Mouse (Mus musculus) C2C12 (cell line): ENCODE measurements around the gene Znrd1. TPM values are rescaled to one million over a fixed set of nuclear protein-coding genes. Genes with fewer than 3 reads are reported as not detected.

Source experiments
- H3K27me3 ChIP-seq: one replicate; pipeline ENCODE4 v1.6.1; 2011; ENCODE audit not compliant: control insufficient read depth, insufficient read depth, insufficient read length
- H3K36me3 ChIP-seq: one replicate; pipeline ENCODE4 v1.6.1; 2011; ENCODE audit not compliant: control insufficient read depth, insufficient read depth
- H3K4me3 ChIP-seq: one replicate; pipeline ENCODE4 v1.5.1; 2011; ENCODE audit warnings: mild to moderate bottlenecking, control low read depth; ENCODE audit not compliant: poor library complexity, insufficient read depth, severe bottlenecking
- H3K79me2 ChIP-seq: one replicate; pipeline ENCODE4 v1.6.1; 2011; ENCODE audit not compliant: control insufficient read depth, insufficient read depth
- H3K79me3 ChIP-seq: one replicate; pipeline ENCODE4 v1.6.1; 2011; ENCODE audit warnings: low read depth, control low read depth
- H3ac ChIP-seq: one replicate; pipeline ENCODE3; 2011; ENCODE audit warnings: low read depth; ENCODE audit not compliant: control insufficient read depth, insufficient read length
- CEBPB ChIP-seq: IDR thresholded peaks from one replicate; pipeline ENCODE4 v1.6.1; 2011; ENCODE audit warnings: low read depth, mild to moderate bottlenecking, control low read depth, moderate library complexity
- CTCF ChIP-seq: IDR thresholded peaks from one replicate; pipeline ENCODE4 v1.5.1; 2011; ENCODE audit not compliant: control insufficient read depth, insufficient read depth, insufficient read length
- FOSL1 ChIP-seq: IDR thresholded peaks from one replicate; pipeline ENCODE4 v1.8.0; 2011; ENCODE audit warnings: mild to moderate bottlenecking, low read length; ENCODE audit not compliant: poor library complexity, insufficient read depth, severe bottlenecking
- MAX ChIP-seq: IDR thresholded peaks from one replicate; pipeline ENCODE4 v1.6.1; 2011; ENCODE audit warnings: mild to moderate bottlenecking, control low read depth
- MYOD1 ChIP-seq: IDR thresholded peaks from one replicate; pipeline ENCODE4 v1.6.1; 2011; ENCODE audit warnings: low read depth; ENCODE audit not compliant: control insufficient read depth, insufficient read length
- MYOG ChIP-seq: IDR thresholded peaks from one replicate; pipeline ENCODE4 v1.6.1; 2011; ENCODE audit not compliant: control insufficient read depth, insufficient read length; ENCODE audit errors: extremely low read depth
- USF1 ChIP-seq: IDR thresholded peaks from one replicate; pipeline ENCODE4 v1.6.1; 2011; ENCODE audit warnings: low read depth, mild to moderate bottlenecking, control low read depth, moderate library complexity
- polyA plus RNA-seq: library from polyadenylated mRNA; unstranded; fragments of >200 nt; fragmentation: generic; extraction: Trizol; gene quantifications from one replicate; pipeline ENCODE4 v1.2.1, GENCODE M21; 2012; ENCODE audit warnings: missing spikeins

Gene Znrd1
- polyA plus RNA-seq, 1 experiment: 93.2 TPM

GRCm38 (mm10) chr17:36947051-36947819 lies 11.1 kb downstream of the Znrd1 start:
- TF ChIP-seq MYOG (no peak), CEBPB (no peak), MAX (no peak)
- Histone ChIP-seq H3K79me2 (peaks cover 22% of the 10 kb centered on the region), H3K36me3 (peaks cover 17% of the 10 kb centered on the region), H3K27me3 (no peaks in the 10 kb centered on the region), H3ac (no peak overlapping the region), H3K79me3 (peaks cover 18% of the 10 kb centered on the region), H3K4me3 (no peak overlapping the region)

DNA sequence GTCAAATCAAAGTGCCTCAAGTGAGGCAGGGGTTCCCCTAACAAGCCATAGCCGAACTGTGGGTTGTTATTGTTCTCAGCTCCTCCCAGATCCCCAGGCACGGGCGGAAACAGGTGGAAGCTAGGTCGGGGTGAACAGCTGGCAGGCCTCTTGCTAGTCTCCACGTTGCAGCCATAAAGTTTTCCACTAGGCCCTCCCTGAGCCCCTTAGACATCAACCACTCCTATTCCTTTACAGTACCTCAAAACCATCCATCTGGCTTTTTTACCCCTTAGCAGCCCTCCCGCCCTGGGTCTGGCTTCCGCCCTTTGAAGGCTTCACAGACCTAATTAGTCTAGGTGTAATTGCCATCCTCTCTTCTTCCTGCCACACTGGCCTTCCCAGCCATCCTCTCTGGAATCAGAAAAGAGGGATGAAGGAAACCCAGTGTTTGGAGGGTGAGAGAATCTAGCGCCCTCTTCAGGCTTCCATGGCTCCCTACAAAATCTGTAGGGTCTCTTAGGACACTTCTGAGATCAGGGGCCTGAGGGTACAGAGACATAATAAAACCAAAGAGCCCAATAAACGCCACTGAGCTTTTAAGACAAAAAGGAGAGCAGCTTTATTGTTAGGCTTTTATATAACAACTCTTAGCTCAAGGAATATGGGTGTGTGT lies 14.1 kb downstream of the Znrd1 start:
- Histone ChIP-seq H3K79me3 (no peaks in the 10 kb centered on the region), H3ac (no peak overlapping the region), H3K4me3 (no peak overlapping the region), H3K27me3 (no peaks in the 10 kb centered on the region), H3K36me3 (peaks cover 12% of the 10 kb centered on the region), H3K79me2 (peaks cover under 1% of the 10 kb centered on the region)
- TF ChIP-seq CTCF (no peak), MYOG (no peak), MAX (no peak), USF1 (no peak)

DNA sequence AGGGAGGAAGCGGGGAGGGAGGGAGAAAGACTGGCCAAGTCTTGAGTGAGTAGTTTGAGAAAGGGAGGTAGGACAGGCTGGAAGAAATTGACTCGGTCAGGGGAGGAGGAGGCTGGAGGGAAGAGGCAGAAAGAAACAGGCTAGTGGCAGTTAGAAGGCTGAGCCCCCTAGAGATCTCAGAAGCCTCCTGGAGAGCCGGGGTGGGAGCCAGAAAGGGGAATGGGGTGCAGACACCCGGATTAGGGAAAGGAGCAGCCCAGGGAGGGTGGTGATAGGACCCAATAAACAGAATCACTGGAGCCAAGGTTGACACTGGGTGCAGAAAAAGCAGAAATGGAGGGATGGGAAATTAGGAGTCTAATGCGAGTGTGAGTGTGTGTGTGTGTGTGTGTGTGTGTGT lies 14.7 kb downstream of the Znrd1 start:
- Histone ChIP-seq H3K27me3 (no peaks in the 10 kb centered on the region), H3K36me3 (peaks cover 7% of the 10 kb centered on the region), H3K4me3 (no peak overlapping the region), H3ac (no peak overlapping the region), H3K79me2 (no peaks in the 10 kb centered on the region), H3K79me3 (no peaks in the 10 kb centered on the region)
- no peak for TF ChIP-seq MYOD1
- no peak for TF ChIP-seq CEBPB
- TF ChIP-seq MYOG: no peak
- TF ChIP-seq CTCF: no peak
- no peak for TF ChIP-seq MAX
- no peak for TF ChIP-seq FOSL1
- no peak for TF ChIP-seq USF1

DNA sequence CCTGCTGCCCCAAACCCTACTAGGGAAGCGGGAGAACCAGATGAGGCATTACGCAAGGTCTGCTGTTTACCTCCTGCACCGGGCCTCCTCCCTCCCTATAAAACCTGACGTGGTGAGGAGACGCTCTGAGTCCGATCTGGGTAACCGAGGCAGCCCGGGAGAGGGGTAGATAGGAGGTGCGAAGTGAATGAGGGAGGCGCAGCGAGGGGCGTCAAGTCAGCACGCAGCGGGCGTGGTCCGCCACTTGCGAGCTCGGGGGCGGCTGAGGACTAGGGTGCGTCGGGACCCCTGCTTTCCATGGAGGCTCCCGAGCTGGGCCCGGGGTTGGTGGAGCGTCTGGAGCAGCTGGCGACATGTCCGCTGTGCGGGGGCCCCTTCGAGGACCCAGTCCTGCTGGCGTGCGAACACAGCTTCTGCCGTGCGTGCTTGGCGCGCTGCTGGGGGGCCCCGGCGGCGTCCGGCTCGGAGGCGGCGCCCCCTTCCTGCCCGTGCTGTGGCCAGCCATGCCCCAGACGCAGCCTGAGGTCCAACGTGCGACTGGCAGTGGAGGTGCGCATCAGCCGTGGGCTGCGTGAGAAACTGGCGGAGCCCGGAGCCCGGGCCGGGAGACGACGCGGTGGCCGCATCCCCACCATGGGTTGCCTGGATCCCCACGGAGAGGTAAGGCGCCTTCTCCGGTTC lies 15.4 kb downstream of the Znrd1 start, which contains the start of gene Rnf39:
Rnf39 (plus strand) TSS at position 128 of the 681 bp plus-strand sequence.
- Histone ChIP-seq H3K27me3 (no peaks in the 10 kb centered on the region), H3K4me3 (no peak within 1 kb of the TSS), H3ac (no peak within 1 kb of the TSS), H3K79me3 (no peaks in the 10 kb centered on the region), H3K79me2 (no peaks in the 10 kb centered on the region), H3K36me3 (no peaks in the 10 kb centered on the region)
- TF ChIP-seq CTCF: no peak
- no peak for TF ChIP-seq MYOD1
- no peak for TF ChIP-seq MAX
- TF ChIP-seq MYOG: no peak
- no peak for TF ChIP-seq FOSL1
- TF ChIP-seq USF1: no peak
- TF ChIP-seq CEBPB: no peak

- H3K27me3 ChIP-seq: no peaks in the 10 kb centered on the region
- TF ChIP-seq CEBPB (no peak), USF1 (no peak), CTCF (no peak), MYOG (no peak), FOSL1 (no peak), MYOD1 (no peak), MAX (no peak)
- no peaks in the 10 kb centered on the region for H3K79me2 ChIP-seq
- H3K79me3 ChIP-seq: no peaks in the 10 kb centered on the region
- H3ac ChIP-seq: no peak overlapping the region
- no peaks in the 10 kb centered on the region for H3K36me3 ChIP-seq
- no peak overlapping the region for H3K4me3 ChIP-seq
These were observed 16.0 kb downstream of the Znrd1 start for GRCm38 (mm10) chr17:36942391-36942790.
